In genomic region chr5:136073051-136073450, GRCm38 (mm10) we compare ENCODE assay signal across 26 mouse cellular contexts. TPM values are rescaled to one million over a fixed set of nuclear protein-coding genes. Genes with fewer than 3 reads are reported as not detected.
A peak's percentile ranks its signal among the peaks of the same experiment; 100 is the strongest.
DNase-seq lines count a peak whose midpoint lies in the region; TF ChIP-seq lines count a peak whose summit lies in the region.
"Had no signal": no experiment of that assay in that cellular context is flagged by ENCODE, and none has a peak within 500 bp of the region (broad histone marks: within the 10 kb centered on the region; RNA-seq: fewer than 3 reads in every experiment).

No protein-coding gene starts in this region.

- no peaks in the 10 kb centered on the region for H3K9me3 ChIP-seq in ES-E14 (ENCODE audit: control insufficient read depth, insufficient read depth, low read depth, low read length)
- H3K9me3 ChIP-seq: embryonic facial prominence, embryonic 12.5 days; embryonic facial prominence, embryonic 15.5 days; heart, embryonic 10.5 days; heart, embryonic 13.5 days; hindbrain, embryonic 10.5 days; hindbrain, embryonic 13.5 days had no signal

- intact Hi-C loops in gastrocnemius, adult 2 months (cut with DNase I), result no loop called here

- no peak overlapping the region for H3K9ac ChIP-seq in ES-E14 (ENCODE audit: insufficient read depth, low read depth, low read length, poor library complexity, severe bottlenecking)
- H3K9ac ChIP-seq: embryonic facial prominence, embryonic 12.5 days; embryonic facial prominence, embryonic 15.5 days; forebrain, postnatal 0 days; heart, embryonic 13.5 days; hindbrain, embryonic 13.5 days had no signal

- no peak overlapping the region for H3K4me3 ChIP-seq in gastrocnemius, adult 2 months
- no peak overlapping the region for H3K4me3 ChIP-seq in ES-E14 (ENCODE audit: insufficient read depth in 1 of 2, low read depth in 1 of 2, low read length in 2 of 2, poor library complexity in 1 of 2, severe bottlenecking in 1 of 2)
- no peak overlapping the region for H3K4me3 ChIP-seq in layer of hippocampus, adult 2 months
- H3K4me3 ChIP-seq: embryonic facial prominence, embryonic 12.5 days; embryonic facial prominence, embryonic 15.5 days; heart, adult 2 months; heart, embryonic 10.5 days; heart, embryonic 13.5 days; hindbrain, embryonic 10.5 days; hindbrain, embryonic 13.5 days had no signal

- in situ Hi-C loops in ES-E14 (cut with MboI; ENCODE audit: low sequenced_read_pairs in 2 of 2, unreplicated experiment in 2 of 2), result no loop called here

- no peaks in the 10 kb centered on the region for H3K36me3 ChIP-seq in ES-E14 (ENCODE audit: control insufficient read depth, insufficient read depth, low read length, poor library complexity, severe bottlenecking)
- H3K36me3 ChIP-seq: embryonic facial prominence, embryonic 12.5 days; embryonic facial prominence, embryonic 15.5 days; heart, embryonic 10.5 days; heart, embryonic 13.5 days; hindbrain, embryonic 10.5 days; hindbrain, embryonic 13.5 days had no signal

- TF ChIP-seq CTCF in gastrocnemius, adult 2 months (IDR thresholded peaks at IDR 0.05), result no peak
- TF ChIP-seq CTCF in layer of hippocampus, adult 2 months (conservative IDR thresholded peaks at IDR 0.05), result no peak

- peak overlapping the region; percentile 12; the same call in 1 of the 2 replicates for H3K27ac ChIP-seq in gastrocnemius, adult 2 months
- peak overlapping the region; percentile 15; the same call in 1 of the 2 replicates for H3K27ac ChIP-seq in ES-E14 (ENCODE audit: insufficient read depth, low read depth, low read length, poor library complexity, severe bottlenecking)
- no peak overlapping the region for H3K27ac ChIP-seq in layer of hippocampus, adult 2 months
- H3K27ac ChIP-seq: embryonic facial prominence, embryonic 12.5 days; embryonic facial prominence, embryonic 15.5 days; heart, adult 2 months; heart, embryonic 10.5 days; heart, embryonic 13.5 days; hindbrain, embryonic 10.5 days; hindbrain, embryonic 13.5 days had no signal

- DNase-seq in gastrocnemius, adult 2 months, result no peak
- DNase-seq in gastrocnemius, adult 18-20 months (ENCODE audit: low spot score), result no peak
- DNase-seq in retina, postnatal 1 day, result peak; percentile 72
- DNase-seq in retina, embryonic 14.5 days (ENCODE audit: low spot score), result no peak
- DNase-seq in ES-E14 (ENCODE audit: low read depth, low spot score), result no peak
- no peak for DNase-seq in ovary, adult 18-20 months (ENCODE audit: low spot score)
- DNase-seq in layer of hippocampus, adult 2 months (ENCODE audit: low spot score in 2 of 2), result no peak
- DNase-seq: adrenal gland, adult 2 months; adrenal gland, postnatal 14 days; cerebellum, adult 11 months; cerebellum, adult 2 months; cerebellum, adult 9-11 months; cerebellum, postnatal 25 days; forebrain, postnatal 0 days; gastrocnemius, postnatal 10 days; gastrocnemius, postnatal 36 days; heart, adult 2 months; heart, postnatal 36 days had no signal

- H3K4me1 ChIP-seq in ES-E14 (ENCODE audit: control insufficient read depth in 2 of 2, insufficient read depth in 2 of 2, low read length in 2 of 2, poor library complexity in 1 of 2), result peaks cover 6 to 21% of the 10 kb centered on the region in 2 experiments; a peak in 2 of 4 replicates
- H3K4me1 ChIP-seq: heart, embryonic 10.5 days; hindbrain, embryonic 10.5 days had no signal

TF ChIP-seq in ES-E14, 5 proteins besides CTCF, POLR2A, EP300 and RAD21:
- no peak for TF ChIP-seq MAFK (IDR thresholded peaks at IDR 0.05; ENCODE audit: insufficient read depth, low read depth, low read length)

RNA-seq across cellular contexts. Expression of gene Rasa4, which starts 10.7 kb away (rescaled TPM):
- total RNA-seq in gastrocnemius, adult 2 months (2021), result 10 to 100 TPM; 25.0 to 28.8 TPM
- 10 to 100 TPM; 32.3 to 34.8 TPM for total RNA-seq in gastrocnemius, adult 18-20 months (2021)
- 17.4 and 21.7 TPM in 2 replicates for total RNA-seq in ES-E14 (2012; rRNA removed)
- total RNA-seq in layer of hippocampus, adult 2 months (2021), result 1 to 10 TPM; 2.9 to 4.2 TPM

RNA-seq across cellular contexts. Expression of gene Upk3bl, which starts 18.8 kb away (rescaled TPM):
- not detected for total RNA-seq in gastrocnemius, adult 2 months (2021)
- total RNA-seq in gastrocnemius, adult 18-20 months (2021), result not detected
- 2.2 and 5.1 TPM in 2 replicates for total RNA-seq in ES-E14 (2012; rRNA removed)
- total RNA-seq in layer of hippocampus, adult 2 months (2021), result not detected
- total RNA-seq: adrenal gland, postnatal 14 days; common myeloid progenitor, adult 5-6 weeks; forebrain, postnatal 0 days; gastrocnemius, postnatal 10 days; gastrocnemius, postnatal 36 days; granulocyte monocyte progenitor cell, adult 5-6 weeks; heart, adult 2 months; heart, postnatal 36 days had no signal

RNA-seq across cellular contexts. Expression of gene Upk3b, which starts 34.8 kb away (rescaled TPM):
- total RNA-seq in gastrocnemius, adult 2 months (2021), result not detected
- total RNA-seq in gastrocnemius, adult 18-20 months (2021), result under 1 TPM in 1 of 2 experiments, not detected in 1; 0.07 TPM
- total RNA-seq in ES-E14 (2012; rRNA removed), result 1.6 and 2.2 TPM in 2 replicates
- total RNA-seq in layer of hippocampus, adult 2 months (2021), result not detected
- total RNA-seq: common myeloid progenitor, adult 5-6 weeks; gastrocnemius, postnatal 36 days; granulocyte monocyte progenitor cell, adult 5-6 weeks had no signal

RNA-seq across cellular contexts. Expression of gene Polr2j, which starts 43.4 kb away (rescaled TPM):
- 10 to 100 TPM; 62.9 to 69.6 TPM for total RNA-seq in gastrocnemius, adult 2 months (2021)
- 10 to 100 TPM; 65.1 to 72.1 TPM for total RNA-seq in gastrocnemius, adult 18-20 months (2021)
- total RNA-seq in ES-E14 (2012; rRNA removed), result 168 and 195 TPM in 2 replicates
- total RNA-seq in layer of hippocampus, adult 2 months (2021), result 10 to 100 TPM; 67.6 to 77.3 TPM
